Mouse (Mus musculus): ENCODE measurements around the gene Spg7.

DNA sequence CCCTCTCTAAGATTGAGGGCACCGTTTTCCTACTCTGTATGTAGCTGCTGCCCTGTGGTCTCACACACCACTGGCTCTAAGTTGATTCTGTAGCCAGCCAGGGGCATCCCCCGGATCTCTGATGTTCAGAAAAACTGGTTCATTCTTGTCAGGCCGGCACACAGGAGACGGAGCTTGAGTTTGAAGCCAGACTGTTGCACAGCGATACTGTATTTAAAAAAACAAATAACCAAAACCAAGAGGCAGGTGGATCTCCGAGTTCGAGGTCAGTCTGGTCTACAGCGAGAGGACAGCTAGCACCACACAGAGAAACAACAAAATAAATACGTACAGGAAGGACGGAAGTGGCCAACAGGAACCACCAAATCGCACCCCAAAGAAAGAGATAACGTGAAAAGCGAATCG lies 2.1 kb downstream of the Spg7 start:
- no peak for TF ChIP-seq CTCF (IDR thresholded peaks at IDR 0.05; ENCODE audit: low read depth)
- no peak for TF ChIP-seq EP300 (IDR thresholded peaks at IDR 0.05; ENCODE audit: low read depth)
